Mouse (Mus musculus): ENCODE measurements around the gene Olfr813.
"Not testable (repeated sequence)": the region's sequence is repeated elsewhere in the genome, so short reads cannot be mapped to it uniquely, and the experiment has no call there.

Gene Olfr813

DNA sequence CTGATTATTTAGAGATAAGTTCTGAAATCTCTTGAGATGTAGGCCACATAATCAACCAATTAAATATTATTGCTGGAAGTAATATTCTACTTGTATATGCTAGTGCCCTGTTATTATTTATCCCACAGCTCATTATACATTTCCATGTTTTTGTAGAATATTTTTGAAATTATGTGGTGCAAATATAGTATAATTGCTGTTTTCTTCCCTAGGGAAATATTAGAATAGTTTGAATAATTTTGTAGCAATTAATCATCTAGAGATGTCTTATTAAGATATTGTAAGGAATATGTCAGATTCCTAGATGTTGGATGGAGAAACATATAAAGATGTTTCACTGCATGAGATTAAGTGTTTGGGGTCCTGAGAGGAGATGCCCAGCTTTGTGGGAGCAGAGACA is at the start of gene Olfr813:
Gene Olfr813, plus strand, starts transcription at position 301 of the 400 bp plus-strand sequence.
- no peak for DNase-seq (ENCODE audit: low read depth)

GRCm38 (mm10) chr10:129845994-129846393 is 9.2 kb upstream of the Olfr813 start, which contains the start of gene Olfr812:
Gene Olfr812 (minus strand): TSS chr10:129846094.
- DNase-seq (ENCODE audit: low read depth) = no peak

GRCm38 (mm10) chr10:129847343-129847742 is 7.8 kb upstream of the Olfr813 start:
- DNase-seq (ENCODE audit: low read depth) = no peak

GRCm38 (mm10) chr10:129879751-129880150 is 24.6 kb downstream of the Olfr813 start, which contains the start of gene Olfr814:
Gene Olfr814 (minus strand): TSS chr10:129879851.
- not testable (repeated sequence) for DNase-seq (ENCODE audit: low read depth)

DNA sequence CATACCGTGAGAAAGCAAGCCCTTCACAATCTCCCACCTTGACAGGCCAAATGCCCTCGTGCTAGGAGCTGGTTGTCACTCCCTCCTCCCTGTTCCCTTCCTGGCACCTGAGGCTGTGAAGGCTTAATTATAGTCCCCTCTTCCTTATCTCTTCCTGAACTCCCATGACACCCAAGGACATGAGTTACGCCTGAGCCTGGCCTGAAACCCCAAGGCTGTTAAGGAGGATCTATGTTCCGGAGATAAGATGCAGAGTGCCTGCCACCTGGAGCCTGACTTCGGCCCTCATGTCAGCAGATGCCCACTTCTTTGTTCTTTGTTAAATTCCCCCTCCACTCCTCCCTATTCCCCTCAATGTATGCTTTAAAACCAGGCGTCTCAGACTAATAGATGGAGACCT is 30.3 kb downstream of the Olfr813 start:
- DNase-seq (ENCODE audit: low read depth) = not testable (repeated sequence)

GRCm38 (mm10) chr10:129885934-129886333 is 30.8 kb downstream of the Olfr813 start:
- no peak for DNase-seq (ENCODE audit: low read depth)

DNA sequence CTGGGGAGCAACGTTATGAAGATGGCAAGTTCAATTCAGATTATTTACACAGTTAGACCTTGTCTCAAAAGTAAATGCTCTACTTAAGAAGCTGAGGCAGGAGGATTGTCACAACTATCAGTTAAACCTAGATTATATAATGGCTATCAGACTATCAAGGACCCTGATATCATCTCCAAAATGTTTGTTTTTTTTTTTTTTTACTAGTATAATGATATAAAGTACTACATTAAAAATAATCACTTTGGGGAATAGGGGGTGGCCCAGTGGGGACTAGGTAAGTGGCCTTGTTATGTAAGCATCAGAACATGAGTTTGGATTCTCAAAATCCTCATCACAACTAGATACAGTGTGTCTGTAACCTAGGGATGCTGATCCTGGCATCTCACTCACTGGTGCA is 50.6 kb downstream of the Olfr813 start, which contains the start of gene Olfr815:
Gene Olfr815, minus strand, starts transcription at position 101 of the 400 bp plus-strand sequence.
- not testable (repeated sequence) for DNase-seq (ENCODE audit: low read depth)

Measured in fibroblast of lung, adult 2 months (primary cell).